Mouse (Mus musculus): ENCODE measurements at regions not wholly inside any gene's neighbourhood (a gene's known extent, or its start where the extent isn't known, plus 50 kb on each side); places are given as distances from the start of the nearest gene placed in this dataset.

- no peak for TF ChIP-seq GATA1 (IDR thresholded peaks at IDR 0.05; ENCODE audit: borderline replicate concordance, low read length)
- no peak for TF ChIP-seq FLI1 (IDR thresholded peaks at IDR 0.05; ENCODE audit: low read length)
Observed at GRCm38 (mm10) chr4:56686141-56686540, 53.7 kb upstream of the Gm26657 start.
